Comparison of ENCODE assay signal across 29 mouse cellular contexts in the genomic region with DNA sequence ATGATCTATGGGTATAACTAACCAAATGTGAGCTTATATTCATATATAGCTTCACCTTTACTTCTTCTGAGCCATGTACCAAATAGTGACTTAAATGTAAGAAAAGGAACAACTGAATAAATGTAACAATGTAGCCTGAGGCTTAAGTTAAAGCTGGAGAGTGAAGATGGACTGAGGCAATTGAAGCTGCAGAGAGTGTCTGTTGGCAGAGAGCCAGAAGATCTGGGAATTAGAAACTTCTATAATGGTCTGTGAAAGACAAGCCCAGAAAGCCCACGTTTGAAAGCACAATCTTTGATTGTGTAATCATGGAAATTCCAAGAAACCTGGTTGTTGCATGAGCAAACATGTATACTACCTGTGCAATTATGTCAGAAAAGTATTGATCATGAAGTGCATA.
DNase-seq lines count a peak whose midpoint lies in the region; ATAC-seq and TF ChIP-seq lines count a peak whose summit lies in the region.
"Had no signal": no experiment of that assay in that cellular context is flagged by ENCODE, and none has a peak within 500 bp of the region (broad histone marks: within the 10 kb centered on the region; RNA-seq: fewer than 3 reads in every experiment).

No protein-coding gene starts in this region.

- H3K9me3 ChIP-seq in forebrain, embryonic 14.5 days (replicated peaks; ENCODE audit: control insufficient read depth, low read length) = no peaks in the 10 kb centered on the region
- no peaks in the 10 kb centered on the region for H3K9me3 ChIP-seq in forebrain, embryonic 16.5 days (ENCODE audit: control insufficient read depth, low read length)
- H3K9me3 ChIP-seq in lung, embryonic 14.5 days (ENCODE audit: low read depth, low read length) = no peaks in the 10 kb centered on the region
- H3K9me3 ChIP-seq: embryonic facial prominence, embryonic 12.5 days; forebrain, embryonic 15.5 days; heart, embryonic 12.5 days; hindbrain, embryonic 12.5 days; kidney, embryonic 15.5 days; limb, embryonic 15.5 days; lung, embryonic 15.5 days; neural tube, embryonic 13.5 days had no signal

- ATAC-seq in forebrain, embryonic 14.5 days = no peak
- ATAC-seq in forebrain, embryonic 16.5 days = no peak
- ATAC-seq in lung, embryonic 14.5 days (ENCODE audit: insufficient read depth) = peak; percentile 54; the same call in 1 of the 2 replicates
- ATAC-seq: activated CD4-positive, CD25-positive, alpha-beta regulatory T cell, adult 4 months; forebrain, embryonic 15.5 days had no signal

- no peaks in the 10 kb centered on the region for H3K27me3 ChIP-seq in forebrain, embryonic 14.5 days (replicated peaks; ENCODE audit: control insufficient read depth, insufficient read depth, low read length)
- H3K27me3 ChIP-seq in forebrain, embryonic 16.5 days (replicated peaks; ENCODE audit: control insufficient read depth, insufficient read depth, low read length) = no peaks in the 10 kb centered on the region
- no peaks in the 10 kb centered on the region for H3K27me3 ChIP-seq in lung, embryonic 14.5 days (ENCODE audit: insufficient read depth, low read length)
- H3K27me3 ChIP-seq: embryonic facial prominence, embryonic 12.5 days; forebrain, embryonic 15.5 days; heart, embryonic 12.5 days; hindbrain, embryonic 12.5 days; kidney, embryonic 15.5 days; limb, embryonic 15.5 days; lung, embryonic 15.5 days; neural tube, embryonic 13.5 days had no signal

- DNase-seq in cerebellum, adult 9-10 months = peak; percentile 5
- DNase-seq in cerebellum, adult 11-12 months = no peak
- DNase-seq in forebrain, embryonic 14.5 days (ENCODE audit: low spot score) = peak; percentile 31
- DNase-seq in lung, embryonic 14.5 days = peak; percentile 82
- no peak for DNase-seq in lung, postnatal 14 days
- DNase-seq in brain, adult 2 months (ENCODE audit: low read depth, low spot score) = peak; percentile 25
- no peak for DNase-seq in urinary bladder, postnatal 14 days (ENCODE audit: low spot score)
- DNase-seq: adrenal gland, postnatal 10 days; gastrocnemius, postnatal 14 days; heart, adult 11 months; heart, postnatal 14 days; kidney, adult 11 months; kidney, postnatal 36 days; layer of hippocampus, postnatal 36 days; lung, postnatal 4 days; thymus, adult 18-20 months; thymus, postnatal 36 days had no signal

- no peak for TF ChIP-seq CTCF in lung, embryonic 14.5 days (IDR thresholded peaks at IDR 0.05; ENCODE audit: low read depth)

- H3K36me3 ChIP-seq in forebrain, embryonic 14.5 days (ENCODE audit: control insufficient read depth, insufficient read depth, low read length) = no peaks in the 10 kb centered on the region
- no peaks in the 10 kb centered on the region for H3K36me3 ChIP-seq in forebrain, embryonic 16.5 days (ENCODE audit: control insufficient read depth, insufficient read depth)
- no peaks in the 10 kb centered on the region for H3K36me3 ChIP-seq in lung, embryonic 14.5 days (ENCODE audit: insufficient read depth)
- H3K36me3 ChIP-seq: embryonic facial prominence, embryonic 12.5 days; forebrain, embryonic 15.5 days; heart, embryonic 12.5 days; hindbrain, embryonic 12.5 days; kidney, embryonic 15.5 days; limb, embryonic 15.5 days; lung, embryonic 15.5 days; neural tube, embryonic 13.5 days had no signal

- H3K4me3 ChIP-seq in forebrain, embryonic 14.5 days (ENCODE audit: low read depth, low read length) = no peak overlapping the region
- H3K4me3 ChIP-seq in forebrain, embryonic 16.5 days (replicated peaks; ENCODE audit: low read length) = no peak overlapping the region
- H3K4me3 ChIP-seq in lung, embryonic 14.5 days (ENCODE audit: low read depth, low read length) = no peak overlapping the region
- H3K4me3 ChIP-seq: embryonic facial prominence, embryonic 12.5 days; erythroblast, embryonic 14.5 days; forebrain, embryonic 15.5 days; heart, embryonic 12.5 days; hindbrain, embryonic 12.5 days; kidney, embryonic 15.5 days; limb, embryonic 15.5 days; lung, embryonic 15.5 days; neural tube, embryonic 13.5 days had no signal

- H3K4me1 ChIP-seq in forebrain, embryonic 14.5 days (ENCODE audit: control insufficient read depth, insufficient read depth, low read length) = no peaks in the 10 kb centered on the region
- no peaks in the 10 kb centered on the region for H3K4me1 ChIP-seq in forebrain, embryonic 16.5 days (replicated peaks; ENCODE audit: control insufficient read depth, insufficient read depth, low read length)
- H3K4me1 ChIP-seq in lung, embryonic 14.5 days (ENCODE audit: insufficient read depth) = no peaks in the 10 kb centered on the region
- H3K4me1 ChIP-seq: embryonic facial prominence, embryonic 12.5 days; heart, embryonic 12.5 days; kidney, embryonic 15.5 days; limb, embryonic 15.5 days; lung, embryonic 15.5 days; neural tube, embryonic 13.5 days had no signal

- H3K27ac ChIP-seq in forebrain, embryonic 14.5 days (ENCODE audit: low read depth, low read length) = no peak overlapping the region
- no peak overlapping the region for H3K27ac ChIP-seq in forebrain, embryonic 16.5 days (ENCODE audit: low read length)
- H3K27ac ChIP-seq in lung, embryonic 14.5 days (ENCODE audit: low read depth) = no peak overlapping the region
- H3K27ac ChIP-seq: embryonic facial prominence, embryonic 12.5 days; forebrain, embryonic 15.5 days; hindbrain, embryonic 12.5 days; kidney, embryonic 15.5 days; limb, embryonic 15.5 days; liver, embryonic 14.5 days; lung, embryonic 15.5 days; neural tube, embryonic 13.5 days had no signal

- H3K9ac ChIP-seq in forebrain, embryonic 14.5 days (ENCODE audit: low read length) = no peak overlapping the region
- no peak overlapping the region for H3K9ac ChIP-seq in forebrain, embryonic 16.5 days (replicated peaks; ENCODE audit: low read depth, low read length)
- H3K9ac ChIP-seq in lung, embryonic 14.5 days = no peak overlapping the region
- H3K9ac ChIP-seq: embryonic facial prominence, embryonic 12.5 days; forebrain, embryonic 15.5 days; heart, embryonic 12.5 days; hindbrain, embryonic 12.5 days; kidney, embryonic 15.5 days; limb, embryonic 15.5 days; liver, embryonic 14.5 days; lung, embryonic 15.5 days; neural tube, embryonic 13.5 days had no signal

- no peak overlapping the region for H3K4me2 ChIP-seq in forebrain, embryonic 14.5 days (ENCODE audit: low read length)
- H3K4me2 ChIP-seq in forebrain, embryonic 16.5 days (ENCODE audit: low read length) = no peak overlapping the region
- H3K4me2 ChIP-seq in lung, embryonic 14.5 days = no peak overlapping the region
- H3K4me2 ChIP-seq: embryonic facial prominence, embryonic 12.5 days; forebrain, embryonic 15.5 days; heart, embryonic 12.5 days; hindbrain, embryonic 12.5 days; kidney, embryonic 15.5 days; limb, embryonic 15.5 days; lung, embryonic 15.5 days; neural tube, embryonic 13.5 days had no signal

- WGBS in forebrain, embryonic 14.5 days = 15% methylated on average over 1 of the region's 1 CpGs
- WGBS in forebrain, embryonic 16.5 days = 11% methylated on average over 1 of the region's 1 CpGs
- 5% methylated on average over 1 of the region's 1 CpGs for WGBS in lung, embryonic 14.5 days

Comparison
In these comparisons a context has a peak if more than half of its experiments do, and no peak if none do; other contexts are left out.
1. DNase-seq: peak in cerebellum, adult 9-10 months (single experiment), forebrain, embryonic 14.5 days (single experiment), lung, embryonic 14.5 days (single experiment) and brain, adult 2 months (single experiment); none in cerebellum, adult 11-12 months (single experiment), lung, postnatal 14 days (single experiment) and urinary bladder, postnatal 14 days (single experiment).